Mouse (Mus musculus): ENCODE data around the gene Siva1.

DNA sequence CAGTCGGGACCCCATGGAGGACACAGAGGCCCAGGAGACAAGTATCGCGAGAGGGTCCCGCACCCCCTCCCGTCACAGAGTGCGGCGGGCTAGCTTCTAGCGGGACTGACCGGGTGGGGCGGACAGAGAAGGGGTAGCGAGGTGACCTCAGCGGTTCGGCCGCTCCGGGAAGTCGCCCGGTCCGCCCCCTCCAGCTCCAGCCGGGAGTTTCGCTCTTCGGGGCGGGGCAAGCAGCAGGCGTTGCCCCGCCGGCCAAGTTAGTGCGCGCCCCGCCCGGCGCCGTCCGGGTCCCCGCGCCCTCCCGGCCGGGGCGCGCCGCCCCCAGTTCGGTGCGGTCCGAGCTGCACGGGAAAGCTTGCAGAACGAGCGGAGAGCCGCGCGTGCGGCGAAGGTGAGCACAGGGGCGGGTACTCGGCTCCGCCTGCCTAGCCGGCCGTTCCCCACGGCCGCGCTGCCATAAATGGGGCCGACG is 34.1 kb downstream of the Siva1 start, which contains the start of gene Zbtb42:
- no peak for TF ChIP-seq CTCF (IDR thresholded peaks at IDR 0.05; ENCODE audit: low read depth, low read length)
- no peak for TF ChIP-seq POLR2AphosphoS5 (IDR thresholded peaks at IDR 0.05; ENCODE audit: insufficient replicate concordance, low read depth, low read length)
- TF ChIP-seq GATA1 (IDR thresholded peaks at IDR 0.05; ENCODE audit: borderline replicate concordance, low read length) = no peak
